Mouse (Mus musculus) embryonic facial prominence, embryonic 13.5 days (tissue): ENCODE data around the gene 4930558K02Rik. TPM values are rescaled to one million over a fixed set of nuclear protein-coding genes. Genes with fewer than 3 reads are reported as not detected.

Experiments used
- ATAC-seq: fragments of 200-750 bp; cut with Nextera tagmentation; 2 replicates; pipeline ENCODE4 v1.8.0; 2017; ENCODE audit warnings: low read depth; ENCODE audit not compliant: insufficient number of reproducible peaks, insufficient read depth, low FRiP score, low TSS enrichment
- H3K27ac ChIP-seq: fragments of 300-500 bp; sonication (generic); 2 replicates; pipeline ENCODE4 v1.5.1; 2015; ENCODE audit warnings: moderate library complexity, mild to moderate bottlenecking, inconsistent platforms
- H3K27me3 ChIP-seq: fragments of 300-500 bp; sonication (generic); 2 replicates; pipeline ENCODE4 v1.6.1; 2015; ENCODE audit warnings: mild to moderate bottlenecking, inconsistent platforms
- H3K36me3 ChIP-seq: fragments of 300-500 bp; sonication (generic); 2 replicates; pipeline ENCODE4 v1.6.1; 2015; ENCODE audit warnings: mild to moderate bottlenecking, inconsistent platforms
- H3K4me1 ChIP-seq: fragments of 300-500 bp; sonication (generic); 2 replicates; pipeline ENCODE4 v1.6.1; 2015; ENCODE audit warnings: inconsistent platforms
- H3K4me2 ChIP-seq: fragments of 300-500 bp; sonication (generic); 2 replicates; pipeline ENCODE4 v1.6.1; 2015; ENCODE audit warnings: moderate library complexity, mild to moderate bottlenecking, inconsistent platforms
- H3K4me3 ChIP-seq: fragments of 300-500 bp; sonication (generic); 2 replicates; pipeline ENCODE4 v1.5.1; 2015; ENCODE audit warnings: mild to moderate bottlenecking, inconsistent platforms
- H3K9ac ChIP-seq: fragments of 300-500 bp; sonication (generic); 2 replicates; pipeline ENCODE4 v1.6.1; 2015; ENCODE audit warnings: mild to moderate bottlenecking, inconsistent platforms
- H3K9me3 ChIP-seq: fragments of 300-500 bp; sonication (generic); 2 replicates; pipeline ENCODE4 v1.6.1; 2016; ENCODE audit warnings: inconsistent platforms
- WGBS: fragments of 180-500 bp; shearing (Covaris S2); methylation state at CpG from one replicate; pipeline ENCODE4 v1.1.7; 2015; ENCODE audit warnings: mixed read lengths; 5-methylcytosine and 5-hydroxymethylcytosine counted together
- polyA plus RNA-seq: library from polyadenylated mRNA; unstranded; fragments of >200 nt; fragmentation: Nextera tagmentation; extraction: Ambion mirVana; gene quantifications from 2 replicates; pipeline ENCODE4 v1.2.1, GENCODE M21; 2015

4930558K02Rik gene
- polyA plus RNA-seq, 1 experiment from 2014 or later: not detected

DNA sequence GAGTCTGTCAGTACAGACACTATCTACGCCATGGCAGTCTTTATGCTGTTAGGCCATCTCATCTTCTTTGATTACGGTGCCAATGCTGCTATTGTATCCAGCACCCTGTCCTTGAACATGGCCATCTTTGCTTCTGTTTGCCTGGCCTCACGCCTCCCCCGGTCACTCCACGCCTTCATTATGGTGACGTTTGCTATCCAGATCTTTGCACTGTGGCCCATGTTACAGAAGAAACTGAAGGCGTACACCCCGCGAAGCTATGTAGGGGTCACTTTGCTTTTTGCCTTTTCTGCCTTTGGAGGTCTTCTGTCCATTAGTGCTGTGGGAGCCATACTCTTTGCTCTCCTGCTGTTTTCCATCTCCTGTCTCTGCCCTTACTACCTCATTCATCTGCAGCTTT is 8.6 kb downstream of the 4930558K02Rik start:
- Histone ChIP-seq H3K27ac (no peak overlapping the region), H3K36me3 (peaks cover 13% of the 10 kb centered on the region), H3K4me2 (no peak overlapping the region), H3K4me1 (peaks cover 30% of the 10 kb centered on the region), H3K9ac (no peak overlapping the region), H3K27me3 (no peaks in the 10 kb centered on the region), H3K9me3 (no peaks in the 10 kb centered on the region), H3K4me3 (no peak overlapping the region)
- WGBS: 96% methylated on average over 9 of the region's 9 CpGs
- ATAC-seq: no peak

DNA sequence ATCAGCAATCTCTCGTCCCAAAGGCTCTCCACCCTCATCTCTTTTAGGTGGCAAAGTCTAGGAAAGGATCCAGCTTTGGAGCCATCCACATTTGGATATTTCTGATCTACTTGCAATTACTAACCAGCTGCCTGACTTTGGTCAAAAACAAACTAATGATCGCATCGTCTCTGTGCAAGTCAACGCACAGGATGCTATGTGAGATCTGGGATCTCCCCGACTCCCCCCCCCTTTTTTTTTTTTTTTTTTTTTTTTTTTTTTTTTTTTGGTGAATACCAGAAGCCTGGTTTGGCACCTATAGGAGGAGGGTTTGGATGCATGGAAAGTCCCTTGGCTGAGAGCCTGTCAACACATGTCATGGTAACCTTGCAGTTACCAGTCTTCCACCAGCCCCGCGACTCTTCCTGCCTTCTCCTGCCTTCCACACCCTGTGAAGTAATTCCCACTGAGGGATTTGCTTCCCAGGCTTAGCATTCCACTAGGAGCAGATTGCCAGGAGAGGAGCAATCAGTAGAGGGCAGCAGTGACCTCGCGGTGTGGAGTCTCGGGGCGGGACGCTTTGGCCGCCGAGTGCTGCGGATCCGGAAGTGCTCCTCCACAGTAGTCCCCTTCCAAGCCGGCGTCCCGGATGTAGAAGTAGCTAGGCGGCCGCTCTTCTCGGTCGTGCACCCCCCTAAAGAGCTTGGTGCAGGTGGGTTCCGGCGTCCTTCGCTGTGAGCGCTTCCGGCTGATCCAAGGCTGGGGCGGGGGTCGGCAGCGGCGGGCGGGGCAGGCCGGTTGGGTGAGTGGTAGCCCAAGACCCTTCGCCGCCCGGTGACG is 10.6 kb downstream of the 4930558K02Rik start, which contains the start of gene Pigc:
Pigc (plus strand) TSS at position 598 of the 819 bp plus-strand sequence.
- no peaks in the 10 kb centered on the region for H3K9me3 ChIP-seq
- peak within 1 kb of the TSS; percentile 68 for H3K4me3 ChIP-seq
- no peaks in the 10 kb centered on the region for H3K27me3 ChIP-seq
- H3K4me2 ChIP-seq: peak within 1 kb of the TSS; percentile 69
- WGBS: 3% methylated on average over 38 of the region's 38 CpGs
- peak; percentile 91 for ATAC-seq
- H3K36me3 ChIP-seq: peaks cover 13% of the 10 kb centered on the region
- peak within 1 kb of the TSS; percentile 80 for H3K27ac ChIP-seq
- H3K9ac ChIP-seq: peak within 1 kb of the TSS; percentile 85
- peaks cover 21% of the 10 kb centered on the region for H3K4me1 ChIP-seq

DNA sequence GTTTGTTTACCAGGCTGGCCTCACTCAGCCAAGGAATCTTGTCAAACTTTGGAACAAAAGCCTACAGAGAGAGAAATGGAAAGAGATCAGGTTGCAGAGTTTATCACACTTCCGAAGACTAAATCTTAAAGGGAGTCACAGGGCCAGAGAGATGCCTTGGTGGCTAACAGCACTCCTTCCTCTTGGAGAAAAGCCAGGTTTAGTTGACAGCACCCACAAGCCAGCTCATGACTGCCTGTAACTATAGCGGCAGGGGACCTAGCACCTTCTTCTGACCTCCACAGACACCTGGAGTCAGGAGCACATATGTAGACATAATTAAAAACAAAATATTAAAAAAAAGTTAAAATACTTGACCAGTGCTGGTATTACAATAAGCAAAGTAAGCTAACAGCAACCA is 11.5 kb downstream of the 4930558K02Rik start:
- Histone ChIP-seq H3K36me3 (peaks cover 13% of the 10 kb centered on the region), H3K4me3 (no peak overlapping the region), H3K9ac (no peak overlapping the region), H3K4me1 (peaks cover 17% of the 10 kb centered on the region), H3K27ac (no peak overlapping the region), H3K27me3 (no peaks in the 10 kb centered on the region), H3K4me2 (no peak overlapping the region), H3K9me3 (no peaks in the 10 kb centered on the region)
- 79% methylated on average over 2 of the region's 2 CpGs for WGBS
- ATAC-seq: no peak

DNA sequence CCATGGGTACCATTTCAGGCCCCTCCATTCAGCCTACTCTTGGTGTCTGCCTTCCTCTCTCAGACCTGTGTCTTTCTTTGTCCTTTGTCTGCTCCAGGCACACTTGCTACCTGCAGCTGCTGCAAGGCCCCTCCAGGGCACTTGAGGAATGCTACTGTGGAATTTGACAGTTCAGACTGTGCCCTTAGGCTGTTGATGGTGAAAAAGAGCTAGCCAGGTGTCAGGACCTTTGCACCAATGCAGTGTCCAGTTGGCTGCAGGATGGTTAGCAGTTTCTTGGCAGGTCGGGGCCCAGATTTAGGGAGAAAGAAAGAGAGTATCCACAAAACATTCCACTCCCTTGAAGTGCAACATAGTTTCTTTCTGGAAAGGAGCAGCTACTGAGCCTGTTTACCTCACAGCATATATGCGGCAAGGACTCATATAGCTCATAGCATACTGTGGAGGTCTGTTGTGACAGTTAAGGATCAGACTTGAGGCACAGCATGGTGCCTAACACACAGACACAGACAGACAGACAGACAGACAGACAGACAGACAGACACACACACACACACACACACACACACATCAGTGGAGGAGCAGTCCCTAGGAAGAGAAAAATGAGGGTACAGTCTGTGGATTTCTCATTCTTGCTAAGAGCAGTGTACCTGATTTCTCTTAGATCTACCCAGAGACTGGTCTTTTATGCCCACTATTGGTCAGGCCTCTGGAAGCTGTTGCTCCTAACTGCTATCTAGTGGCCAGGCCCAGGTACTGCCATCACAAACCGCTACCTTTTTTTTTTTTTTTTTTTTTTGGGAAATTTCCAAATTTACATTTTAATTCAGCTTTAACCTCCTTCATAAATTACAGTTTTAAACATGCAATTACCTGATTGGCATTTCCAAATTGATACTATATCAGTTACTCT is 16.7 kb downstream of the 4930558K02Rik start:
- no peak for ATAC-seq
- no peak overlapping the region for H3K4me3 ChIP-seq
- H3K36me3 ChIP-seq: no peaks in the 10 kb centered on the region
- H3K4me1 ChIP-seq: no peaks in the 10 kb centered on the region
- no peaks in the 10 kb centered on the region for H3K27me3 ChIP-seq
- peak overlapping the region; percentile 40; the same call in 1 of the 2 replicates for H3K9ac ChIP-seq
- 39% methylated on average over 3 of the region's 3 CpGs for WGBS
- no peak overlapping the region for H3K4me2 ChIP-seq
- H3K9me3 ChIP-seq: no peaks in the 10 kb centered on the region
- no peak overlapping the region for H3K27ac ChIP-seq

DNA sequence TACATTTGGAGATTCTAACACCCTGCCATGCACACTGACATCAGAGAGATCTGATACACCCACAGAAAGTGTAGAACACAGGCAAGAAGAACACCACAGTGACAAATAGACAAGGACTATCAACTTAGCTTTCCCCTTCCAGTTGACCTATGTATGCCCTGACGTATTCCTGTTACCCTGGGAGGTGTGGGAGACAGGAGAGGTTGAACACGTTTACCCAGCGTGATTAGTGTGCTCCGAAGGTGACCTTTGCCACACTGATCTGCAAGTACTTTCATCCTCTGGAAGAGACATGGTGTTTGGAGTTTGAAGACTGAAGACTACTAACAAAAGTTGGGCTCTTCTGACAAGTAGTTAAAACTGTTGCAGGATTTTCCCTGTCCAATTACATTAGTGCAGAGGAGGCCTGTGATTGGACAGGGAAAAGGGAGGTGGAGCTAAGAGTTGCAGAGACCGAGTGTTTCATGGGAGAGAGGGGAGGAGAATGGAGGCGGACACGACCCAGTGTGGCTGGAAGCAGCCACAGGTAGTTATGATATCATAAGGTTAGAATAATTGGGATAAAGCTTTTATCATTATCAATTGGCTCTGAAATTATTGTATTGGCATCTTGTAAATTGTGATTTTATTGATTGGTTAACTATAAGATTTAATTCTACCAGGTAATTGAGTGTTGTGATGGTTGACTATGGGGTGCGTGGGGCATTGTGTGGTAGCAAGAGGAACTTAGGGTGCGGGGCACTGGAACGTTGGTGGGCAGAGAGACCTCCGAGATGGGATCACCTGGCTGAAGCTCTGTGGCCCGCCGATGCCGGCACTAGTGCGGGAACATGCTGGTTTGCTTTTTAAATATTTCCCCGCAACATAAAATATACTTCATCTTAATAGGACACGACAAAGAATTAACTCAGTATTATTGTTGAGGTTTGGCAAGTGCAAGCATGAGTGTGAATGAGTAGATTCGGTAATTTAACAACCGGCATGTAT is 21.2 kb downstream of the 4930558K02Rik start:
- no peaks in the 10 kb centered on the region for H3K27me3 ChIP-seq
- no peak overlapping the region for H3K27ac ChIP-seq
- H3K4me2 ChIP-seq: no peak overlapping the region
- no peaks in the 10 kb centered on the region for H3K9me3 ChIP-seq
- H3K4me1 ChIP-seq: no peaks in the 10 kb centered on the region
- no peak for ATAC-seq
- no peak overlapping the region for H3K9ac ChIP-seq
- 80% methylated on average over 19 of the region's 19 CpGs for WGBS
- H3K4me3 ChIP-seq: no peak overlapping the region
- no peaks in the 10 kb centered on the region for H3K36me3 ChIP-seq

DNA sequence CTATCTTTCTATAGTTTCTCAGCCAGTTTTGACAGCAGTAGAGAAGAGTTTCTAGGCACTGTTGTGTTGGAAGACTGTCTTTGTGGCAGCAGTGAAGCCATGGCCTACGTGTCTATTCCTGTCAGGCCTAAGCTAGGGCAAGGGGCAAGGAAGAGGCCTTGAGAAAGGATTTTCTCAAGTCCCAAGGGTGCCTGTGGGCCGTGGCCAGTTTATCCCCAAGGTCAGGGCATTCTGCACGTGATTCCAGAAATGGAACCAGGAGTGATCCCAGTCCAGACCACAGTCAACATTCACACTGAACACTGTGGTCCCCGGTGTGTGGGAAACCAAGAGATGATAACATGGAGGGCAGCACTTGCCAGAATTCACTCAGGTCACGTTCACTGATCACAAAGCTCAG is 23.6 kb downstream of the 4930558K02Rik start:
- 67% methylated on average over 5 of the region's 5 CpGs for WGBS

DNA sequence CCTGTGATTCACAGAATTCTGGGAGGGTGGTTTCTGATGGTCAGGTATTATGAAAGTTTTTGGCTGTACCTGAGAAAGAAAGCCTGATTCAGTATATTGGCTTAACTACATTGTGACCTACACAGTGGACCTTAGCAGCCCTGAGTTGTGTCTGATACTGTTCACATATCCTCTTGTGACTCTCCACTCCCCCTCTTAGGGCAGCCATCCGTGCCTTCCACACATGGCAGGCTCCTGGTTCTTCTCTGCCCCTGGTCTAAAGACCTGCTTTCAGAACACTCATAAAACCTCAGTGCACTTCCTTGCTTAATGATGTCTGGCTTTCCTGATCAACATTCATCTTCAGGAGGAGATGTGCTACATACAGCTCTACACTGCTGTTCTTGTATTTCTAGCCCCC is 26.8 kb downstream of the 4930558K02Rik start:
- Histone ChIP-seq H3K27ac (no peak overlapping the region), H3K9ac (no peak overlapping the region), H3K36me3 (no peaks in the 10 kb centered on the region), H3K4me2 (no peak overlapping the region), H3K27me3 (no peaks in the 10 kb centered on the region), H3K4me3 (no peak overlapping the region), H3K4me1 (no peaks in the 10 kb centered on the region), H3K9me3 (no peaks in the 10 kb centered on the region)
- ATAC-seq: no peak
- WGBS: 54% methylated on average over 1 of the region's 1 CpGs

More for the DNA sequence above, 23.6 kb downstream of the 4930558K02Rik start:
- no peaks in the 10 kb centered on the region for H3K36me3 ChIP-seq
- no peak for ATAC-seq
- no peaks in the 10 kb centered on the region for H3K27me3 ChIP-seq
- H3K4me3 ChIP-seq: no peak overlapping the region
- H3K9me3 ChIP-seq: no peaks in the 10 kb centered on the region
- H3K4me2 ChIP-seq: no peak overlapping the region
- no peaks in the 10 kb centered on the region for H3K4me1 ChIP-seq
- H3K9ac ChIP-seq: no peak overlapping the region
- no peak overlapping the region for H3K27ac ChIP-seq

DNA sequence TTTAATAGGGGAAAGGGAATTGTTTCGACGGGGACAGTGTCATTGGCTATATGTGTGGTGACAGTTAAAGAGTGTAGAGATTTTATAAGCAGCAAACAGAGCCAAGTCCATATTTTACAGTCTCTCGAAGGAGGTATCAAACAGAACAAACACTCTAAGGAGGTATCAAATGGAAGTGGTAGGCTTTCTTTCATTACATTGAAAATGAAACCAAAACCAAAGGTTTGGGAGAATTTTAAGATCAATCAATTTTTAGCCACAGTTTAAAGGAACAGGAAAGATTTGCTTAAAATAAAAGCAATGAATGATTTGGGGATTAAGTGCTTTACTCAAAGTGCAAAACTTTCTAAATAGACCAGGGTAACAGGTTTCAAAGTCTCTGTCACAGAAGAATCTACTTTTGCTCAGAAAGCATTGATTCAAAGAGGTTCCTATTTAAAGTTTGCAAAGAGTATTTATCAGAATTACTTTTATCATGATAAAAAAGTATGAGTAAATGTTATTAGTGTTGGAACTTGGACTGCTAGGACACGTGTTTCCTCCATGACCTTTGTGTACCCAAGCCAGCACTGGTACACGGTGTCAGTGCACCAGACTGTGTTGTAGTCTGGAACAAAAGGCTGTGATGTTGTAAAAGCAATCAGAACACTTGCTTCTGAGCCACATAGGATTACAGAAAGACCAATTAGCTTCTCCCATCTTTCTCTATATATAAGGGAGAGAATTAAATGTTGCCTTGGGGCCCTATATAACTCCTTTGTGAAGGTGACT is 28.2 kb downstream of the 4930558K02Rik start:
- no peaks in the 10 kb centered on the region for H3K27me3 ChIP-seq
- H3K9me3 ChIP-seq: no peaks in the 10 kb centered on the region
- ATAC-seq: no peak
- no peak overlapping the region for H3K9ac ChIP-seq
- H3K36me3 ChIP-seq: no peaks in the 10 kb centered on the region
- H3K4me1 ChIP-seq: no peaks in the 10 kb centered on the region
- 78% methylated on average over 5 of the region's 5 CpGs for WGBS
- no peak overlapping the region for H3K27ac ChIP-seq
- no peak overlapping the region for H3K4me3 ChIP-seq
- H3K4me2 ChIP-seq: no peak overlapping the region

DNA sequence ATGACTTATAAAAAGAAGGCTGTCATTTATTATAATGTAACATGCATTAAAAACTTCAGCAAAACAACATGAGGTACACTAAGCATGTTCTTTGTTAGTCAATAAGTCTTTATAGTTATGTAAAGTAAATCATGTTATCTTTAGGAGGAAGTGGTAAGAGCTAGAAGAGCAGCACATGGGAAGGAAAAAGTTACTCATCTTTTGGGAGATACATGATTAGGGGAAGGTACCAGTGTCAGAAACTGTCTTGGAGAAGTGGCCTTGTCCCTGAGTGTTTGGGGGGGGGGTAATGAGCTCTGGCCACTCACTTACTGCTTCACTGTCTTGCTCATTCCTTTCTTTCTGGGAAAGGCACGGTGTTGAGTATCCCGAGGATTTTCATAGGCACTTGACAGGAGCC is 37.4 kb downstream of the 4930558K02Rik start:
- H3K4me1 ChIP-seq: no peaks in the 10 kb centered on the region

DNA sequence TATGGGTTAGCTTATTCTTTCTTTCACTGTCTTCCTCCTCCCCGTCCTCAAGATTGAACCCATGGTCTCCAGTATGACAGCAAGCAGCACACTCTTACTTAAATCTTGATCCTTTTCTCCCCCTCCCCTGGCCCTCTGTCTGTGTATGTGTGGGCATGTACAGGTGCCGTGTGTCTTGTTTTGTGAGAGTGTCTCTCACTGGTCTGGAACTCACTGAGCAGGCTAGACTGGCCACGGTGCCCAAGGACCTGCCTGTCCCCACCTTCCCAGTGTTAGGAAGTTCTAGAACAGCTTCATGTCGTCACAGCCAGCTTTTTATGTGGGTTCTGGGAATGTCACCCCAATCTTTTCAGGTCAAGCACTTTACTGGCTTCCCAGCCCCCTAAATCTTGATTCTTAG is 47.1 kb downstream of the 4930558K02Rik start:
- Histone ChIP-seq H3K4me1 (peaks cover 3% of the 10 kb centered on the region; the same call in 1 of the 2 replicates), H3K4me2 (no peak overlapping the region), H3K4me3 (no peak overlapping the region), H3K27ac (no peak overlapping the region), H3K27me3 (no peaks in the 10 kb centered on the region), H3K36me3 (no peaks in the 10 kb centered on the region), H3K9me3 (no peaks in the 10 kb centered on the region), H3K9ac (no peak overlapping the region)
- ATAC-seq: no peak
- WGBS: 68% methylated on average over 4 of the region's 4 CpGs

More for the DNA sequence above, 37.4 kb downstream of the 4930558K02Rik start:
- Histone ChIP-seq H3K9me3 (no peaks in the 10 kb centered on the region), H3K27ac (no peak overlapping the region), H3K9ac (no peak overlapping the region), H3K4me3 (no peak overlapping the region), H3K4me2 (no peak overlapping the region), H3K36me3 (no peaks in the 10 kb centered on the region), H3K27me3 (no peaks in the 10 kb centered on the region)
- WGBS: 75% methylated on average over 2 of the region's 2 CpGs
- no peak for ATAC-seq
